Mouse (Mus musculus) intestine, embryonic 15.5 days (tissue): ENCODE data around the gene Zkscan17. TPM values are rescaled to one million over a fixed set of nuclear protein-coding genes. Genes with fewer than 3 reads are reported as not detected.

ENCODE experiments used
- ATAC-seq: fragments of 200-750 bp; cut with Nextera tagmentation; 2 replicates; pipeline ENCODE4 v1.8.0; 2017; ENCODE audit warnings: moderate TSS enrichment, moderate library complexity
- H3K27ac ChIP-seq: fragments of 300-500 bp; sonication (generic); 2 replicates; pipeline ENCODE4 v1.5.1; 2015; ENCODE audit warnings: mild to moderate bottlenecking, inconsistent platforms
- H3K27me3 ChIP-seq: fragments of 300-500 bp; sonication (generic); replicated peaks from 2 replicates; pipeline ENCODE4 v1.6.1; 2015; ENCODE audit warnings: inconsistent platforms
- H3K36me3 ChIP-seq: fragments of 300-500 bp; sonication (generic); 2 replicates; pipeline ENCODE4 v1.6.1; 2015; ENCODE audit warnings: inconsistent platforms
- H3K4me1 ChIP-seq: fragments of 300-500 bp; sonication (generic); replicated peaks from 2 replicates; pipeline ENCODE4 v1.6.1; 2015; ENCODE audit warnings: inconsistent platforms
- H3K4me2 ChIP-seq: fragments of 300-500 bp; sonication (generic); replicated peaks from 2 replicates; pipeline ENCODE4 v1.6.1; 2015; ENCODE audit warnings: mild to moderate bottlenecking, inconsistent platforms
- H3K4me3 ChIP-seq: fragments of 300-500 bp; sonication (generic); replicated peaks from 2 replicates; pipeline ENCODE4 v1.5.1; 2015; ENCODE audit warnings: inconsistent platforms
- H3K9ac ChIP-seq: fragments of 300-500 bp; sonication (generic); 2 replicates; pipeline ENCODE4 v1.6.1; 2015; ENCODE audit warnings: inconsistent platforms
- H3K9me3 ChIP-seq: fragments of 300-500 bp; sonication (generic); 2 replicates; pipeline ENCODE4 v1.6.1; 2016; ENCODE audit warnings: inconsistent platforms
- WGBS: fragments of 180-500 bp; shearing (Covaris S2); methylation state at CpG from one replicate; pipeline ENCODE4 v1.1.7; 2015; 5-methylcytosine and 5-hydroxymethylcytosine counted together
- polyA plus RNA-seq: library from polyadenylated mRNA; unstranded; fragments of >200 nt; fragmentation: Nextera tagmentation; extraction: Ambion mirVana; gene quantifications from 2 replicates; pipeline ENCODE4 v1.2.1, GENCODE M21; 2015

The Zkscan17 gene
- polyA plus RNA-seq, 1 experiment from 2014 or later, result 16.4 TPM

GRCm38 (mm10) chr11:59540123-59540522 is 13.6 kb upstream of the Zkscan17 start:
- ATAC-seq, result no peak
- no peak overlapping the region for H3K9ac ChIP-seq
- H3K4me1 ChIP-seq, result 0 out of 2 replicates have a peak, but pooled peaks cover 4% of the 10 kb centered on the region
- H3K9me3 ChIP-seq, result no peaks in the 10 kb centered on the region
- WGBS, result 70% methylated on average over 3 of the region's 3 CpGs
- H3K4me2 ChIP-seq, result no peak overlapping the region
- H3K4me3 ChIP-seq, result no peak overlapping the region
- no peak overlapping the region for H3K27ac ChIP-seq
- no peaks in the 10 kb centered on the region for H3K27me3 ChIP-seq
- H3K36me3 ChIP-seq, result no peaks in the 10 kb centered on the region

GRCm38 (mm10) chr11:59538387-59538786 is 11.8 kb upstream of the Zkscan17 start:
- Histone ChIP-seq H3K4me2 (peak overlapping the region; percentile 17; the same call in 1 of the 2 replicates), H3K9me3 (no peaks in the 10 kb centered on the region), H3K36me3 (no peaks in the 10 kb centered on the region), H3K9ac (no peak overlapping the region), H3K27me3 (no peaks in the 10 kb centered on the region), H3K4me1 (0 out of 2 replicates have a peak, but pooled peaks cover 4% of the 10 kb centered on the region), H3K27ac (no peak overlapping the region), H3K4me3 (no peak overlapping the region)
- WGBS, result 25% methylated on average over 11 of the region's 11 CpGs
- ATAC-seq, result no peak

GRCm38 (mm10) chr11:59537218-59538130 is 10.9 kb upstream of the Zkscan17 start:
- 68% methylated on average over 16 of the region's 16 CpGs for WGBS
- Histone ChIP-seq H3K36me3 (no peaks in the 10 kb centered on the region), H3K27me3 (no peaks in the 10 kb centered on the region), H3K4me2 (no peak overlapping the region), H3K4me3 (no peak overlapping the region), H3K4me1 (0 out of 2 replicates have a peak, but pooled peaks cover 4% of the 10 kb centered on the region), H3K27ac (no peak overlapping the region), H3K9ac (no peak overlapping the region), H3K9me3 (no peaks in the 10 kb centered on the region)
- no peak for ATAC-seq

DNA sequence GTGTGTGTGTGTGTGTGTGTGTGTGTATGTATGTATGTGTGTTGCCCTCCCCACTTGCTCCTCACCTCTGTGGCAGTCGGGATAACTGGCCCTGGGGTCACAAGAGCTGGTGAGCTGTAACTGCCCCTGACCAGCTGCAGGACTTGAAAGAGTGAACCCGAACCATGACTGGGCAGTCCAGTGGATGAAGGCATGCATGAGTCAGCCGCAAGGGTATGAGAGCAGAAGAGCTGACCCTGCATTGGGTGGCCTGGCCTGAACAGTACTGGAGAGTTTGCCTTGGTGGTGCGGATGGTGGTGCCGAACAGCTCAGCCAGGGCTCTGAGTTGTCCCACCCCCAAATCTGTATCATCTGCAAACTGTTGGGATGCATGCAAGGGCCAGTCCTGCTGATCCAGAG is 5.0 kb upstream of the Zkscan17 start:
- 69% methylated on average over 5 of the region's 5 CpGs for WGBS

GRCm38 (mm10) chr11:59530870-59531535 is 4.5 kb upstream of the Zkscan17 start:
- Histone ChIP-seq H3K9me3 (no peaks in the 10 kb centered on the region), H3K9ac (no peak overlapping the region), H3K4me3 (no peak overlapping the region), H3K4me1 (no peaks in the 10 kb centered on the region), H3K27me3 (no peaks in the 10 kb centered on the region), H3K4me2 (no peak overlapping the region), H3K36me3 (no peaks in the 10 kb centered on the region), H3K27ac (no peak overlapping the region)
- no peak for ATAC-seq
- 69% methylated on average over 6 of the region's 6 CpGs for whole genome bisulfite sequencing

More for the DNA sequence above, 5.0 kb upstream of the Zkscan17 start:
- no peaks in the 10 kb centered on the region for H3K36me3 ChIP-seq
- no peaks in the 10 kb centered on the region for H3K4me1 ChIP-seq
- H3K4me2 ChIP-seq, result no peak overlapping the region
- no peak for ATAC-seq
- no peaks in the 10 kb centered on the region for H3K27me3 ChIP-seq
- H3K9me3 ChIP-seq, result no peaks in the 10 kb centered on the region
- H3K27ac ChIP-seq, result no peak overlapping the region
- H3K9ac ChIP-seq, result no peak overlapping the region
- no peak overlapping the region for H3K4me3 ChIP-seq

DNA sequence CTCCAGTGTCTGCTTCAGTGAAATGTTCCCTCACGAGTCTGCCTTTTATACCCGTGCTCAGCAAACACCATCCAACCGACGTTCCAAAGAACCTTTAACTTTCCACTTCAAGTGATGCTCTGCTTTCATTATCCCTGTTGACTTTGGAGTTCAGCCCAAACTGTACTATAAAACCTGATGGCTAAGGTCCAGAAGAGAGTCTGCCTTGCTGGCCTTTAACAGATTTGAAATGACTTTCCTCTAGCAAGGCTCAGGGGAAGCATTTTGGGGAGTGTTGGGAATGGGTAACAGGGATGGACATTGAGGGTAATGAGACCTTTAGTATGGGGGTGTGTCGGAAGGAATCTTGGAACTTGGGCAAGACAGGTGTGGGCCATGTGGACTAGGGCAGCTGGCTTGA is 3.7 kb upstream of the Zkscan17 start:
- H3K36me3 ChIP-seq, result no peaks in the 10 kb centered on the region
- 80% methylated on average over 5 of the region's 5 CpGs for WGBS
- no peak for ATAC-seq

DNA sequence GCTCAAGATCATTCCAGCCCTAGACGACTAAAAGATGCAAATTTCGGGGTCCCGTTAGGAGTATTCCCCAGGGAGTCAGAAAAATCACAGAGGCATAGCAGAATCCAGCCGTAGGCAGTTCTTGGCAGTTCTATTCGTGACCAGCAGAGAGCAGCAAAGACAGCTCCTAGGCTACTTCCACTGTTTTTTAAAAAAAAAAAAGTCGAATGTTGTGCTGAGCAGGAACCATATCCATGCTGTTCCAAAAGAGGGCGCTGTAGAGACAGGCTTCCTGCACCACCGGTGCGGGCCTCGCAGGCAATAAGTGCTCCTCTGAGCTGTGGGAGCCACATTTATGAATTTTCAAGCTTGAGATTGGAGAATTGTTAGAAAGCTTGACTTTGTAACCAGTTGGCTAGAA is 1.3 kb downstream of the Zkscan17 start:
- H3K36me3 ChIP-seq, result no peaks in the 10 kb centered on the region
- no peak overlapping the region for H3K4me3 ChIP-seq
- WGBS, result 7% methylated on average over 10 of the region's 10 CpGs
- no peak overlapping the region for H3K9ac ChIP-seq
- H3K27me3 ChIP-seq, result no peaks in the 10 kb centered on the region
- no peaks in the 10 kb centered on the region for H3K9me3 ChIP-seq
- H3K4me1 ChIP-seq, result no peaks in the 10 kb centered on the region
- peak; percentile 51 for ATAC-seq
- no peak overlapping the region for H3K4me2 ChIP-seq
- no peak overlapping the region for H3K27ac ChIP-seq

More for the DNA sequence above, 3.7 kb upstream of the Zkscan17 start:
- no peaks in the 10 kb centered on the region for H3K4me1 ChIP-seq
- no peaks in the 10 kb centered on the region for H3K27me3 ChIP-seq
- H3K27ac ChIP-seq, result no peak overlapping the region
- no peaks in the 10 kb centered on the region for H3K9me3 ChIP-seq
- H3K9ac ChIP-seq, result no peak overlapping the region
- no peak overlapping the region for H3K4me3 ChIP-seq
- no peak overlapping the region for H3K4me2 ChIP-seq

- ATAC-seq, result no peak
- 0 out of 2 replicates have a peak, but pooled peaks cover 5% of the 10 kb centered on the region for H3K4me1 ChIP-seq
These were observed 2.4 kb downstream of the Zkscan17 start for GRCm38 (mm10) chr11:59524150-59524549.

DNA sequence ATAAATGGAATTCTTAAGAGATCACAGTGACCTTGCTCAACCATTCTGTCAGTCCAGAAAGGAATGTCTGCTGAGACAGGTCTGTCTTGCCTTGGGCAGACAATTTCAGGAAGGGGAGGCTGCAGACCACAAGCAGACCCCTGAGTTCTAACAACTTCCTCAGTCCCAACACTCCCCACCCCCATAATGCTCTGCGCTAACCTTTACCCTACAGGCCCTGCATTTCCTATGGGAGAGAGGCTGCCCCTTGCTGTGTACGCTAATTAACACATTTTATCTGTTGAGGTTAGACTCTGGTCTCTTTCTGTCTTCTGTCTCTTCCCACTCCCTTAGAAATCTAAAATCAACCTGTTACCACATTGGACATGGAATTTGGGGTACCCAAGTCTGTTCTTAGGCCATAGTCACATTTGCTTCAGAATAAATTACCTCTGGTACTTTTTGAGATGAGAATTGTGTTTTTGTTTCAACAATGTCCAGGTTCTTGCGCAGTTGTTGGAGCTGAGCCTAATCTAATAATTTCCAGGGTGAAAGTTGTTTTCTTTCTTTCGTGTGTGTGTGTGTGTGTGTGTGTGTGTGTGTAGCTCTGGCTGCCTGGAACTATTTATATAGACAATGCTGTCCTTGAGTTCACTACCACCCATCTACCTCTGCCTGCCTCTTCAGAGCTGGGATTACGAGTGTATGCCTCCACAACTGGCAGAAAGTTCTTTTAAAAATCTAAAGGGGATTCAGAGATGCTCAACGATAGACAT is 6.6 kb downstream of the Zkscan17 start:
- Histone ChIP-seq H3K27ac (no peak overlapping the region), H3K4me3 (no peak overlapping the region), H3K4me1 (0 out of 2 replicates have a peak, but pooled peaks cover 5% of the 10 kb centered on the region), H3K4me2 (no peak overlapping the region), H3K27me3 (no peaks in the 10 kb centered on the region), H3K36me3 (no peaks in the 10 kb centered on the region), H3K9me3 (no peaks in the 10 kb centered on the region), H3K9ac (no peak overlapping the region)
- ATAC-seq, result 0 out of 2 replicates have a peak, but pooled peaks have one; percentile 51
- 63% methylated on average over 6 of the region's 6 CpGs for WGBS

More at GRCm38 (mm10) chr11:59524150-59524549, 2.4 kb downstream of the Zkscan17 start:
- 99% methylated on average over 2 of the region's 2 CpGs for WGBS
- no peaks in the 10 kb centered on the region for H3K27me3 ChIP-seq
- no peak overlapping the region for H3K4me3 ChIP-seq
- no peak overlapping the region for H3K4me2 ChIP-seq
- no peaks in the 10 kb centered on the region for H3K9me3 ChIP-seq
- no peak overlapping the region for H3K9ac ChIP-seq
- H3K36me3 ChIP-seq, result no peaks in the 10 kb centered on the region
- no peak overlapping the region for H3K27ac ChIP-seq

- Histone ChIP-seq H3K4me2 (no peak overlapping the region), H3K4me1 (0 out of 2 replicates have a peak, but pooled peaks cover 5% of the 10 kb centered on the region), H3K4me3 (no peak overlapping the region), H3K27ac (no peak overlapping the region), H3K27me3 (no peaks in the 10 kb centered on the region), H3K36me3 (no peaks in the 10 kb centered on the region), H3K9me3 (no peaks in the 10 kb centered on the region), H3K9ac (no peak overlapping the region)
- WGBS, result 42% methylated on average over 10 of the region's 10 CpGs
- no peak for ATAC-seq
These were observed 8.3 kb downstream of the Zkscan17 start for GRCm38 (mm10) chr11:59518226-59518625.

DNA sequence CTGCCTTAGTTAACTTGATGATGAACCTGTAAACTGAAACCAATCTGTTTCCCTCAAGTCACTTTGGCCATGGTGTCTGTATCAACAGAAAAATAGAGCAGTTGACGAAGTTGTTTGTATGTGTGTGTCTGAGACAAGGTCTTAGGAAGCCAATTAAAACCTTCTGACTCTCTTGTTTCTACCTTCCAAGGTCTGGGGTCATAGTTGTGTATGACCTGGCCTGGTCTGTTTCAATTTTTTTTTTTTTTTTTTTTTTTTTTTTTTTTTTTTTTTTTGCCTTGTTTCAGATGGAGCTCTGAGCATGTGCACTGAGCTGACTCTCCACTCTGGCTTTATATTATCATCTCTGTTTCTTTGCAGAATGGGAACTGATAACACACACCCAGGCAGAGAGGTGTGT is 9.1 kb downstream of the Zkscan17 start:
- H3K36me3 ChIP-seq, result no peaks in the 10 kb centered on the region
- ATAC-seq, result no peak
- 93% methylated on average over 1 of the region's 1 CpGs for WGBS
- H3K4me3 ChIP-seq, result no peak overlapping the region
- H3K27ac ChIP-seq, result no peak overlapping the region
- H3K9me3 ChIP-seq, result no peaks in the 10 kb centered on the region
- H3K27me3 ChIP-seq, result no peaks in the 10 kb centered on the region
- 0 out of 2 replicates have a peak, but pooled peaks cover 5% of the 10 kb centered on the region for H3K4me1 ChIP-seq
- H3K9ac ChIP-seq, result no peak overlapping the region
- H3K4me2 ChIP-seq, result no peak overlapping the region

GRCm38 (mm10) chr11:59514789-59515188 is 11.8 kb downstream of the Zkscan17 start:
- Histone ChIP-seq H3K36me3 (0 out of 2 replicates have a peak, but pooled peaks cover 3% of the 10 kb centered on the region), H3K4me1 (0 out of 2 replicates have a peak, but pooled peaks cover 3% of the 10 kb centered on the region), H3K27me3 (no peaks in the 10 kb centered on the region), H3K9me3 (no peaks in the 10 kb centered on the region), H3K4me3 (no peak overlapping the region), H3K4me2 (no peak overlapping the region), H3K27ac (no peak overlapping the region), H3K9ac (no peak overlapping the region)
- no peak for ATAC-seq
- WGBS, result 51% methylated on average over 3 of the region's 3 CpGs
